ENCODE assay signal across 11 mouse cellular contexts in genomic region chr1:138876371-138877045, GRCm38 (mm10). TPM values are rescaled to one million over a fixed set of nuclear protein-coding genes. Genes with fewer than 3 reads are reported as not detected.
DNase-seq lines count a peak whose midpoint lies in the region; ATAC-seq and TF ChIP-seq lines count a peak whose summit lies in the region.
"Had no signal": no experiment of that assay in that cellular context is flagged by ENCODE, and none has a peak within 500 bp of the region (broad histone marks: within the 10 kb centered on the region; RNA-seq: fewer than 3 reads in every experiment).

No protein-coding gene starts in this region.

- H3K9ac ChIP-seq in kidney, embryonic 14.5 days (ENCODE audit: low read depth, low read length): no peak overlapping the region
- H3K9ac ChIP-seq in liver, postnatal 0 days (replicated peaks): no peak overlapping the region

- intact Hi-C loops in heart, postnatal 14 days (cut with DNase I): no loop called here

- no peak for TF ChIP-seq POLR2A in kidney, adult 2 months (IDR thresholded peaks at IDR 0.05; ENCODE audit: low read depth, low read length)
- no peak for TF ChIP-seq POLR2A in testis, adult 2 months (IDR thresholded peaks at IDR 0.05; ENCODE audit: control insufficient read depth, low read depth, low read length)

- TF ChIP-seq CTCF in kidney, adult 2 months (conservative IDR thresholded peaks at IDR 0.05; ENCODE audit: insufficient read depth, insufficient read length, low read depth, low read length): no peak
- no peak for TF ChIP-seq CTCF in testis, adult 2 months (IDR thresholded peaks at IDR 0.05; ENCODE audit: control insufficient read depth, insufficient read depth, insufficient replicate concordance, low read depth, low read length)
- TF ChIP-seq CTCF in liver, postnatal 0 days (IDR thresholded peaks at IDR 0.05; ENCODE audit: low read depth): no peak

- no peak overlapping the region for H3K27ac ChIP-seq in kidney, adult 2 months (ENCODE audit: insufficient read depth, low read depth, low read length)
- H3K27ac ChIP-seq in kidney, embryonic 14.5 days (ENCODE audit: low read depth, low read length): no peak overlapping the region
- H3K27ac ChIP-seq in testis, adult 2 months (ENCODE audit: control insufficient read depth, insufficient read depth, low read depth, low read length): no peak overlapping the region
- peak overlapping the region; percentile 78 for H3K27ac ChIP-seq in limb, embryonic 10.5 days
- H3K27ac ChIP-seq in liver, postnatal 0 days (ENCODE audit: low read depth): no peak overlapping the region

- no peaks in the 10 kb centered on the region for H3K36me3 ChIP-seq in kidney, adult 2 months (ENCODE audit: control insufficient read depth, insufficient read depth, low read length)
- no peaks in the 10 kb centered on the region for H3K36me3 ChIP-seq in kidney, embryonic 14.5 days (ENCODE audit: control insufficient read depth, insufficient read depth, low read length)
- H3K36me3 ChIP-seq in testis, adult 2 months (ENCODE audit: control insufficient read depth, insufficient read depth, low read length): no peaks in the 10 kb centered on the region
- no peaks in the 10 kb centered on the region for H3K36me3 ChIP-seq in limb, embryonic 10.5 days
- H3K36me3 ChIP-seq in liver, postnatal 0 days (replicated peaks; ENCODE audit: insufficient read depth, low read length): no peaks in the 10 kb centered on the region

- peak; percentile 2 for DNase-seq in kidney, adult 2 months
- DNase-seq in testis, postnatal 14 days (ENCODE audit: low spot score): no peak
- peak; percentile 31 for DNase-seq in limb, embryonic 10.5 days (ENCODE audit: low spot score)
- DNase-seq in liver, postnatal 0 days: no peak
- DNase-seq in heart, postnatal 14 days: no peak
- DNase-seq: adrenal gland, postnatal 10 days; cerebellum, postnatal 14 days; lung, adult 2 months had no signal

- H3K27me3 ChIP-seq in kidney, adult 2 months (replicated peaks; ENCODE audit: control insufficient read depth, insufficient read depth, low read length): no peaks in the 10 kb centered on the region
- H3K27me3 ChIP-seq in kidney, embryonic 14.5 days (ENCODE audit: control insufficient read depth, insufficient read depth, low read length): no peaks in the 10 kb centered on the region
- H3K27me3 ChIP-seq in testis, adult 2 months (ENCODE audit: control insufficient read depth, insufficient read depth, low read length): no peaks in the 10 kb centered on the region
- no peaks in the 10 kb centered on the region for H3K27me3 ChIP-seq in limb, embryonic 10.5 days (ENCODE audit: low read depth, poor library complexity, severe bottlenecking)
- no peaks in the 10 kb centered on the region for H3K27me3 ChIP-seq in liver, postnatal 0 days (ENCODE audit: insufficient read depth, low read length)

- TF ChIP-seq EP300 in liver, postnatal 0 days (IDR thresholded peaks at IDR 0.05; ENCODE audit: low read depth): no peak

- no peak overlapping the region for H3K4me3 ChIP-seq in kidney, adult 2 months (ENCODE audit: insufficient read depth, low read depth, low read length)
- H3K4me3 ChIP-seq in kidney, embryonic 14.5 days (ENCODE audit: low read length): no peak overlapping the region
- peak overlapping the region; percentile 68 for H3K4me3 ChIP-seq in testis, adult 2 months (ENCODE audit: control insufficient read depth, low read depth, low read length)
- H3K4me3 ChIP-seq in limb, embryonic 10.5 days: peak overlapping the region; percentile 19; the same call in 1 of the 2 replicates
- no peak overlapping the region for H3K4me3 ChIP-seq in liver, postnatal 0 days (ENCODE audit: low read depth, low read length)

- H3K4me1 ChIP-seq in kidney, adult 2 months (ENCODE audit: control insufficient read depth, insufficient read depth, low read length): no peaks in the 10 kb centered on the region
- H3K4me1 ChIP-seq in kidney, embryonic 14.5 days (ENCODE audit: control insufficient read depth, insufficient read depth, low read length): no peaks in the 10 kb centered on the region
- H3K4me1 ChIP-seq in testis, adult 2 months (ENCODE audit: control insufficient read depth, insufficient read depth, low read length): peaks cover 3% of the 10 kb centered on the region; the same call in 1 of the 2 replicates
- H3K4me1 ChIP-seq in limb, embryonic 10.5 days: peaks cover 15% of the 10 kb centered on the region
- no peaks in the 10 kb centered on the region for H3K4me1 ChIP-seq in liver, postnatal 0 days (ENCODE audit: insufficient read depth)

- ATAC-seq in kidney, embryonic 14.5 days (ENCODE audit: low FRiP score, low TSS enrichment): no peak
- ATAC-seq in liver, postnatal 0 days: no peak

- H3K9me3 ChIP-seq in kidney, embryonic 14.5 days (ENCODE audit: control insufficient read depth, low read length): peaks cover 4% of the 10 kb centered on the region; the same call in 1 of the 2 replicates
- no peaks in the 10 kb centered on the region for H3K9me3 ChIP-seq in limb, embryonic 10.5 days (replicated peaks)
- no peaks in the 10 kb centered on the region for H3K9me3 ChIP-seq in liver, postnatal 0 days (ENCODE audit: low read length)

- H3K4me2 ChIP-seq in kidney, embryonic 14.5 days (replicated peaks; ENCODE audit: low read depth, low read length): no peak overlapping the region
- H3K4me2 ChIP-seq in liver, postnatal 0 days (ENCODE audit: low read depth, low read length): no peak overlapping the region

- 61% methylated on average over 16 of the region's 16 CpGs for WGBS in kidney, adult 2 months
- WGBS in kidney, embryonic 14.5 days: 69% methylated on average over 16 of the region's 16 CpGs
- 68% methylated on average over 16 of the region's 16 CpGs for WGBS in limb, embryonic 10.5 days
- 68% methylated on average over 16 of the region's 16 CpGs for WGBS in liver, postnatal 0 days (ENCODE audit: insufficient replicate concordance)

RNA-seq across cellular contexts. Expression of gene 2310009B15Rik, which starts 19.9 kb away (rescaled TPM):
- 19.8 and 23.1 TPM in 2 replicates for polyA plus RNA-seq in kidney, adult 2 months (2012; rRNA removed)
- polyA plus RNA-seq in kidney, embryonic 14.5 days (2014; fragmentation: Nextera tagmentation; extraction: Ambion mirVana): 47.8 and 58.4 TPM in 2 replicates
- 9.3 and 12.1 TPM in 2 replicates for polyA plus RNA-seq in testis, adult 2 months (2012; rRNA removed)
- polyA plus RNA-seq in limb, embryonic 10.5 days (2016; fragmentation: Nextera tagmentation; extraction: Ambion mirVana): 60.2 and 60.6 TPM in 2 replicates
- polyA plus RNA-seq in liver, postnatal 0 days (2015; fragmentation: Nextera tagmentation; extraction: Ambion mirVana): 28.0 and 28.2 TPM in 2 replicates
- total RNA-seq in heart, postnatal 14 days (2021): 10 to 100 TPM in 1 of 2 experiments, 1 to 10 TPM in 1; 9.4 to 11.1 TPM

RNA-seq across cellular contexts. Expression of gene Lhx9, which starts 28.1 kb away (rescaled TPM):
- polyA plus RNA-seq in kidney, adult 2 months (2012; rRNA removed): not detected in 2 replicates
- 0.07 TPM in 1 of 2 replicates, not detected in the other for polyA plus RNA-seq in kidney, embryonic 14.5 days (2014; fragmentation: Nextera tagmentation; extraction: Ambion mirVana)
- 0.36 and 0.52 TPM in 2 replicates for polyA plus RNA-seq in testis, adult 2 months (2012; rRNA removed)
- polyA plus RNA-seq in limb, embryonic 10.5 days (2016; fragmentation: Nextera tagmentation; extraction: Ambion mirVana): 110 and 114 TPM in 2 replicates
- 0.04 TPM in 2 replicates for polyA plus RNA-seq in liver, postnatal 0 days (2015; fragmentation: Nextera tagmentation; extraction: Ambion mirVana)
- total RNA-seq in heart, postnatal 14 days (2021): under 1 TPM in 1 of 2 experiments, not detected in 1; 0.24 TPM
- polyA plus RNA-seq: lung, adult 2 months; small intestine, adult 2 months had no signal

Comparison
In these comparisons a context has a peak if more than half of its experiments do, and no peak if none do; other contexts are left out.
1. DNase-seq: peak in kidney, adult 2 months (single experiment) and limb, embryonic 10.5 days (single experiment); none in testis, postnatal 14 days (single experiment), liver, postnatal 0 days (single experiment) and heart, postnatal 14 days (0 of 2).
2. H3K4me3 ChIP-seq: peak in testis, adult 2 months (single experiment) and limb, embryonic 10.5 days (single experiment); none in kidney, adult 2 months (single experiment), kidney, embryonic 14.5 days (single experiment) and liver, postnatal 0 days (single experiment).
3. RNA of gene Lhx9, which starts 28.1 kb away (polyA plus RNA-seq): 110 to 114 TPM in limb, embryonic 10.5 days; 0.36 to 0.52 TPM in testis, adult 2 months, 0.07 TPM in kidney, embryonic 14.5 days, 0.04 TPM in liver, postnatal 0 days and not detected in kidney, adult 2 months; every median in the first group is over 10 times any median in the second.